33 mouse cellular contexts compared by ENCODE assay signal in the genomic region with DNA sequence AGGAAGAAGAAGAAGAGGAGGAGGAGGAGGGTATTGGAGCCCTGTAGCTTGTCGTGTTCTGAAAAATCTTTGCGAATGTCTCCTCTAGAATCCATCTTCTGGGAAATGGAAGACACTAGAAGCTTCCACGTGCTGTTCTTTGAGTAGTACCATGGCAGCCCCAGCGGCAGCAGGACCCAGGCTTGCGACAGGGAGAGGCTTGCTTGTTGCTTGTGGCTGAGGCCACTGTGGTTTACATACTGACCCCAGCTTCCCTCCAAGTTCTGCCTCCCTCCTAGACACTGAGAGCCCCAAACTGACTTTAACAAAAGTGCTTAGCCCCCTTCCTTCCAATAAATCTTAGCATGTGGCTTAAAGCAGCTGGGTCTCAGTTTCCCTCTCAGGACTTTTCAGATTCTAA. TPM values are rescaled to one million over a fixed set of nuclear protein-coding genes. Genes with fewer than 3 reads are reported as not detected.
DNase-seq lines count a peak whose midpoint lies in the region; ATAC-seq and TF ChIP-seq lines count a peak whose summit lies in the region.
"Had no signal": no experiment of that assay in that cellular context is flagged by ENCODE, and none has a peak within 500 bp of the region (broad histone marks: within the 10 kb centered on the region; RNA-seq: fewer than 3 reads in every experiment).

No protein-coding gene starts in this region.

- no peak for TF ChIP-seq CTCF in liver, postnatal 0 days (IDR thresholded peaks at IDR 0.05; ENCODE audit: low read depth)

- WGBS in heart, embryonic 14.5 days, result 80% methylated on average over 5 of the region's 5 CpGs
- WGBS in liver, embryonic 12.5 days (ENCODE audit: insufficient replicate concordance), result 56% methylated on average over 5 of the region's 5 CpGs
- WGBS in liver, postnatal 0 days (ENCODE audit: insufficient replicate concordance), result 48% methylated on average over 5 of the region's 5 CpGs

- no peak for ATAC-seq in heart, embryonic 14.5 days (ENCODE audit: insufficient number of reproducible peaks, insufficient read depth, low FRiP score, low read depth)
- no peak for ATAC-seq in liver, embryonic 12.5 days
- no peak for ATAC-seq in liver, postnatal 0 days
- ATAC-seq: activated CD4-positive, CD25-positive, alpha-beta regulatory T cell, adult 4 months; forebrain, embryonic 13.5 days; hindbrain, postnatal 0 days; intestine, embryonic 15.5 days had no signal

- H3K9ac ChIP-seq in heart, embryonic 14.5 days (ENCODE audit: low read length), result no peak overlapping the region
- no peak overlapping the region for H3K9ac ChIP-seq in liver, embryonic 12.5 days
- no peak overlapping the region for H3K9ac ChIP-seq in liver, postnatal 0 days (replicated peaks)
- H3K9ac ChIP-seq: embryonic facial prominence, embryonic 13.5 days; forebrain, embryonic 13.5 days; heart, embryonic 12.5 days; hindbrain, embryonic 12.5 days; intestine, embryonic 15.5 days; midbrain, embryonic 12.5 days; neural tube, embryonic 12.5 days had no signal

- no peaks in the 10 kb centered on the region for H3K36me3 ChIP-seq in heart, embryonic 14.5 days (ENCODE audit: control insufficient read depth, insufficient read depth, low read length)
- no peaks in the 10 kb centered on the region for H3K36me3 ChIP-seq in liver, embryonic 12.5 days
- H3K36me3 ChIP-seq in liver, postnatal 0 days (replicated peaks; ENCODE audit: insufficient read depth, low read length), result no peaks in the 10 kb centered on the region
- H3K36me3 ChIP-seq: embryonic facial prominence, embryonic 13.5 days; heart, embryonic 12.5 days; hindbrain, embryonic 12.5 days; intestine, embryonic 15.5 days; midbrain, embryonic 12.5 days; neural tube, embryonic 12.5 days had no signal

- H3K4me3 ChIP-seq in heart, embryonic 14.5 days (ENCODE audit: control insufficient read depth in 1 of 2, insufficient read depth in 1 of 2, low read depth in 1 of 2, low read length in 2 of 2), result no peak overlapping the region
- peak overlapping the region; percentile 85 for H3K4me3 ChIP-seq in brown adipose tissue, adult 24 weeks (ENCODE audit: insufficient read depth, low read depth, low read length)
- H3K4me3 ChIP-seq in liver, embryonic 12.5 days, result peak overlapping the region; percentile 20; the same call in 1 of the 2 replicates
- peak overlapping the region; percentile 8; the same call in 1 of the 2 replicates for H3K4me3 ChIP-seq in liver, postnatal 0 days (ENCODE audit: low read depth, low read length)
- H3K4me3 ChIP-seq: embryonic facial prominence, embryonic 13.5 days; forebrain, embryonic 13.5 days; heart, embryonic 12.5 days; hindbrain, embryonic 12.5 days; intestine, embryonic 15.5 days; megakaryocyte, embryonic 14.5 days; midbrain, embryonic 12.5 days; myocyte; neural tube, embryonic 12.5 days had no signal

- no peak for TF ChIP-seq EP300 in liver, postnatal 0 days (IDR thresholded peaks at IDR 0.05; ENCODE audit: low read depth)

- peak overlapping the region; percentile 9 for H3K4me2 ChIP-seq in heart, embryonic 14.5 days (ENCODE audit: low read length)
- H3K4me2 ChIP-seq in liver, embryonic 12.5 days, result peak overlapping the region; percentile 35
- peak overlapping the region; percentile 47 for H3K4me2 ChIP-seq in liver, postnatal 0 days (ENCODE audit: low read depth, low read length)
- H3K4me2 ChIP-seq: embryonic facial prominence, embryonic 13.5 days; forebrain, embryonic 13.5 days; heart, embryonic 12.5 days; hindbrain, embryonic 12.5 days; intestine, embryonic 15.5 days; midbrain, embryonic 12.5 days; neural tube, embryonic 12.5 days had no signal

- H3K4me1 ChIP-seq in heart, embryonic 14.5 days (ENCODE audit: control insufficient read depth in 2 of 2, insufficient read depth in 2 of 2, low read length in 2 of 2), result peaks cover 9 to 14% of the 10 kb centered on the region in 2 experiments
- peaks cover 7% of the 10 kb centered on the region; the same call in 1 of the 2 replicates for H3K4me1 ChIP-seq in brown adipose tissue, adult 24 weeks (ENCODE audit: control insufficient read depth, insufficient read depth, insufficient read length, low read length)
- H3K4me1 ChIP-seq in liver, embryonic 12.5 days, result 0 out of 2 replicates have a peak, but pooled peaks cover 2% of the 10 kb centered on the region
- peaks cover 7% of the 10 kb centered on the region; the same call in 1 of the 2 replicates for H3K4me1 ChIP-seq in liver, postnatal 0 days (ENCODE audit: insufficient read depth)
- H3K4me1 ChIP-seq: embryonic facial prominence, embryonic 13.5 days; forebrain, embryonic 13.5 days; intestine, embryonic 15.5 days; midbrain, embryonic 12.5 days; neural tube, embryonic 12.5 days had no signal

- H3K27me3 ChIP-seq in heart, embryonic 14.5 days (ENCODE audit: control insufficient read depth, insufficient read depth, low read length), result no peaks in the 10 kb centered on the region
- H3K27me3 ChIP-seq in liver, embryonic 12.5 days (replicated peaks), result no peaks in the 10 kb centered on the region
- peaks cover 3% of the 10 kb centered on the region; the same call in 1 of the 2 replicates for H3K27me3 ChIP-seq in liver, postnatal 0 days (ENCODE audit: insufficient read depth, low read length)
- H3K27me3 ChIP-seq: embryonic facial prominence, embryonic 13.5 days; forebrain, embryonic 13.5 days; heart, embryonic 12.5 days; hindbrain, embryonic 12.5 days; intestine, embryonic 15.5 days; midbrain, embryonic 12.5 days; neural tube, embryonic 12.5 days had no signal

- no peak overlapping the region for H3K27ac ChIP-seq in heart, embryonic 14.5 days (replicated peaks in 1 of 2; ENCODE audit: control insufficient read depth in 1 of 2, insufficient read depth in 1 of 2, low read depth in 2 of 2, low read length in 2 of 2)
- H3K27ac ChIP-seq in brown adipose tissue, adult 24 weeks (replicated peaks; ENCODE audit: low read depth, low read length), result peak overlapping the region; percentile 96
- H3K27ac ChIP-seq in liver, embryonic 12.5 days, result no peak overlapping the region
- no peak overlapping the region for H3K27ac ChIP-seq in liver, postnatal 0 days (ENCODE audit: low read depth)
- H3K27ac ChIP-seq: embryonic facial prominence, embryonic 13.5 days; forebrain, embryonic 13.5 days; heart, adult 2 months; hindbrain, embryonic 12.5 days; hindbrain, postnatal 0 days; intestine, embryonic 15.5 days; kidney, postnatal 0 days; midbrain, embryonic 12.5 days; neural tube, embryonic 12.5 days had no signal

- DNase-seq in heart, postnatal 4 days, result no peak
- no peak for DNase-seq in liver, postnatal 0 days
- DNase-seq in adrenal gland, postnatal 10 days, result no peak
- no peak for DNase-seq in adrenal gland, postnatal 36 days
- DNase-seq: B cell, adult 2 months; gastrocnemius, postnatal 14 days; layer of hippocampus, postnatal 36 days; right cerebral cortex, adult 18-20 months; spleen, adult 18-20 months; thymus, postnatal 36 days had no signal

- H3K9me3 ChIP-seq in heart, embryonic 14.5 days (ENCODE audit: control insufficient read depth, low read length), result no peaks in the 10 kb centered on the region
- H3K9me3 ChIP-seq in liver, embryonic 12.5 days (replicated peaks), result no peaks in the 10 kb centered on the region
- no peaks in the 10 kb centered on the region for H3K9me3 ChIP-seq in liver, postnatal 0 days (ENCODE audit: low read length)
- H3K9me3 ChIP-seq: embryonic facial prominence, embryonic 13.5 days; forebrain, embryonic 13.5 days; heart, embryonic 12.5 days; hindbrain, embryonic 12.5 days; intestine, embryonic 15.5 days; midbrain, embryonic 12.5 days; neural tube, embryonic 12.5 days had no signal

RNA-seq across cellular contexts. Expression of gene Slc36a2, which starts 0.6 kb away (rescaled TPM):
- polyA plus RNA-seq in heart, embryonic 14.5 days (2014; fragmentation: Nextera tagmentation; extraction: Ambion mirVana), result 5.2 and 7.3 TPM in 2 replicates
- 1 to 10 TPM; 2.9 to 3.7 TPM for total RNA-seq in heart, postnatal 4 days (2021)
- 279 and 401 TPM in 2 replicates for polyA plus RNA-seq in brown adipose tissue, adult 24 weeks (2012; ENCODE audit: insufficient read depth, insufficient read length, missing spikeins)
- polyA plus RNA-seq in liver, embryonic 12.5 days (2016; fragmentation: Nextera tagmentation; extraction: Ambion mirVana), result 6.3 and 6.9 TPM in 2 replicates
- polyA plus RNA-seq in liver, postnatal 0 days (2015; fragmentation: Nextera tagmentation; extraction: Ambion mirVana), result 5.7 and 6.7 TPM in 2 replicates
- total RNA-seq in adrenal gland, postnatal 10 days (2021), result 100 to 1,000 TPM; 213 to 290 TPM
- total RNA-seq in adrenal gland, postnatal 36 days (2021), result 10 to 100 TPM; 89.2 to 97.0 TPM
- total RNA-seq: liver, adult 2 months had no signal
- polyA plus RNA-seq: liver, adult 2 months; midbrain, embryonic 12.5 days; myocyte had no signal

RNA-seq across cellular contexts. Expression of gene Slc36a1, which starts 19.9 kb away (rescaled TPM):
- 1.6 and 1.8 TPM in 2 replicates for polyA plus RNA-seq in heart, embryonic 14.5 days (2014; fragmentation: Nextera tagmentation; extraction: Ambion mirVana)
- 10 to 100 TPM; 11.6 to 12.0 TPM for total RNA-seq in heart, postnatal 4 days (2021)
- 3.4 and 5.3 TPM in 2 replicates for polyA plus RNA-seq in brown adipose tissue, adult 24 weeks (2012; ENCODE audit: insufficient read depth, insufficient read length, missing spikeins)
- polyA plus RNA-seq in liver, embryonic 12.5 days (2016; fragmentation: Nextera tagmentation; extraction: Ambion mirVana), result 1.5 and 1.6 TPM in 2 replicates
- 1.0 and 1.7 TPM in 2 replicates for polyA plus RNA-seq in liver, postnatal 0 days (2015; fragmentation: Nextera tagmentation; extraction: Ambion mirVana)
- 10 to 100 TPM; 24.5 to 26.9 TPM for total RNA-seq in adrenal gland, postnatal 10 days (2021)
- total RNA-seq in adrenal gland, postnatal 36 days (2021), result 10 to 100 TPM; 14.5 to 18.4 TPM

RNA-seq across cellular contexts. Expression of gene Slc36a3, which starts 32.7 kb away (rescaled TPM):
- not detected in 2 replicates for polyA plus RNA-seq in heart, embryonic 14.5 days (2014; fragmentation: Nextera tagmentation; extraction: Ambion mirVana)
- total RNA-seq in heart, postnatal 4 days (2021), result not detected
- polyA plus RNA-seq in brown adipose tissue, adult 24 weeks (2012; ENCODE audit: insufficient read depth, insufficient read length, missing spikeins), result not detected in 2 replicates
- not detected in 2 replicates for polyA plus RNA-seq in liver, embryonic 12.5 days (2016; fragmentation: Nextera tagmentation; extraction: Ambion mirVana)
- not detected in 2 replicates for polyA plus RNA-seq in liver, postnatal 0 days (2015; fragmentation: Nextera tagmentation; extraction: Ambion mirVana)
- not detected for total RNA-seq in adrenal gland, postnatal 10 days (2021)
- total RNA-seq in adrenal gland, postnatal 36 days (2021), result not detected
- total RNA-seq: adrenal gland, adult 2 months; gastrocnemius, postnatal 14 days; heart, adult 2 months; heart, postnatal 25 days; hindbrain, postnatal 0 days; layer of hippocampus, postnatal 36 days; left cerebral cortex, postnatal 14 days; liver, adult 2 months; midbrain, postnatal 0 days had no signal
- polyA plus RNA-seq: embryonic facial prominence, embryonic 13.5 days; forebrain, embryonic 13.5 days; heart, adult 2 months; heart, embryonic 12.5 days; hindbrain, embryonic 12.5 days; hindbrain, postnatal 0 days; intestine, embryonic 15.5 days; kidney, postnatal 0 days; limb, embryonic 11.5 days; midbrain, embryonic 12.5 days; midbrain, postnatal 0 days; myocyte; neural tube, embryonic 12.5 days; stomach, embryonic 16.5 days had no signal

Comparison
In these comparisons a context has a peak if more than half of its experiments do, and no peak if none do; other contexts are left out.
1. H3K4me3 ChIP-seq: peak in brown adipose tissue, adult 24 weeks (single experiment), liver, embryonic 12.5 days (single experiment) and liver, postnatal 0 days (single experiment); none in heart, embryonic 14.5 days (0 of 2).
2. RNA of gene Slc36a2, which starts 0.6 kb away (polyA plus RNA-seq): 279 to 401 TPM in brown adipose tissue, adult 24 weeks; 5.2 to 7.3 TPM in heart, embryonic 14.5 days, 6.3 to 6.9 TPM in liver, embryonic 12.5 days and 5.7 to 6.7 TPM in liver, postnatal 0 days; every median in the first group is over 10 times any median in the second.
3. Peak in every context shown above with its lines, with median percentiles within 50 percentile points of each other: H3K4me2 ChIP-seq.